Mouse (Mus musculus): Measurements from ENCODE around the gene Gnat1. TPM values are rescaled to one million over a fixed set of nuclear protein-coding genes. Genes with fewer than 3 reads are reported as not detected.

Gene Gnat1
- polyA plus RNA-seq, 1 experiment from 2014 or later = 2.8 TPM

GRCm38 (mm10) chr9:107635279-107636028 lies 44.1 kb downstream of the Gnat1 start, which contains the start of gene Gnai2:
TSS of gene Gnai2 (minus strand) at chr9:107635367.
- WGBS = 3% methylated on average over 38 of the region's 38 CpGs
- peak within 1 kb of the TSS; percentile 89 for H3K27ac ChIP-seq
- H3K9me3 ChIP-seq = no peaks in the 10 kb centered on the region
- ATAC-seq (ENCODE audit: insufficient number of reproducible peaks, low FRiP score, low TSS enrichment, low read depth) = peak; percentile 94
- H3K4me3 ChIP-seq = peak within 1 kb of the TSS; percentile 90
- H3K36me3 ChIP-seq = no peaks in the 10 kb centered on the region
- H3K4me2 ChIP-seq = peak within 1 kb of the TSS; percentile 93
- H3K4me1 ChIP-seq = peaks cover 44% of the 10 kb centered on the region
- no peaks in the 10 kb centered on the region for H3K27me3 ChIP-seq
- peak within 1 kb of the TSS; percentile 91 for H3K9ac ChIP-seq

DNA sequence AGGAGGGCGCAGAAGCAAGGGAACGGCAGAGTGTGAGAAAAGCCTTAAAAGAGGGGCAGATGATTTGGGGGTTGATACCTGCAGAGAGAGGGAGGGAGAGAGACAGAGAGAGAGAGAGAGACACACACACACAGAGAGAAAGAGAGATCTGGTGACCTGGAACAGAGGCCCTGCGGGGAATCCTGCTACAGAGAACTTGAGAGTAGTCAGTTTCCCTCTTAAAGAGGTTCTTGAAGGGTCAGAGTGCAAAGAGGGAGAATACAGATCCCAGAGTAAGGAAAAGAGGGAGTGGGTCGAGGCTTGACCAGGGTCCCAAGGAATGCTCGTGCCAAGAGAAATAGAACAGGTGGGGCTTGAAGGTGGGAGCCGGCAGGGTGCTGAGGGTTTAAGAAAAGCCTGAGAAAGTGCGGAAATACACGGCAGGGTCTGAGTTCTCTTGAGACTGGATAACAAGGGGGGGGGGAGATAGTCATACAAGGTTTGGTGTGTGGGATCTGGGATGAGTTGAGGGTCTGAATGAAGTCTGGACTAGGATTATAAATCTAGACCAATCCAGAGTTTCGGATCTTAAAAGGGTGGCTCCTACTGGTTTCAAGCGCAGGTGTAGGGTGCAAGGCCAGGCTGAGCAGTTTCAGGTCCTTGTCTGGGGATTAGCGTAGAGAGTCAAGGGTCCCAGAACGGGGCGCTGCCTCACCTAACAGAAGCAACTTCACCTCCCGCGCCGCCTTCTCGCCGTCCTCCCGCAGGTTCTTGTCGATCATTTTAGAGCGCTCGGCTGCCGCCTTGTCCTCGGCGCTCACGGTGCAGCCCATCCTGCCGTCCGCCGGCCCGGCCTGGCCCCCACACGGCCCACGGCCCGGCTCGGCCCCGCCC lies 44.9 kb downstream of the Gnat1 start:
- Histone ChIP-seq H3K9ac (peak overlapping the region; percentile 91), H3K27ac (peak overlapping the region; percentile 89), H3K4me2 (peak overlapping the region; percentile 93), H3K4me3 (peak overlapping the region; percentile 90), H3K9me3 (no peaks in the 10 kb centered on the region), H3K27me3 (no peaks in the 10 kb centered on the region), H3K36me3 (peaks cover 3% of the 10 kb centered on the region; the same call in 1 of the 2 replicates), H3K4me1 (peaks cover 52% of the 10 kb centered on the region)
- WGBS = 2% methylated on average over 35 of the region's 35 CpGs
- ATAC-seq (ENCODE audit: insufficient number of reproducible peaks, low FRiP score, low TSS enrichment, low read depth) = no peak

DNA sequence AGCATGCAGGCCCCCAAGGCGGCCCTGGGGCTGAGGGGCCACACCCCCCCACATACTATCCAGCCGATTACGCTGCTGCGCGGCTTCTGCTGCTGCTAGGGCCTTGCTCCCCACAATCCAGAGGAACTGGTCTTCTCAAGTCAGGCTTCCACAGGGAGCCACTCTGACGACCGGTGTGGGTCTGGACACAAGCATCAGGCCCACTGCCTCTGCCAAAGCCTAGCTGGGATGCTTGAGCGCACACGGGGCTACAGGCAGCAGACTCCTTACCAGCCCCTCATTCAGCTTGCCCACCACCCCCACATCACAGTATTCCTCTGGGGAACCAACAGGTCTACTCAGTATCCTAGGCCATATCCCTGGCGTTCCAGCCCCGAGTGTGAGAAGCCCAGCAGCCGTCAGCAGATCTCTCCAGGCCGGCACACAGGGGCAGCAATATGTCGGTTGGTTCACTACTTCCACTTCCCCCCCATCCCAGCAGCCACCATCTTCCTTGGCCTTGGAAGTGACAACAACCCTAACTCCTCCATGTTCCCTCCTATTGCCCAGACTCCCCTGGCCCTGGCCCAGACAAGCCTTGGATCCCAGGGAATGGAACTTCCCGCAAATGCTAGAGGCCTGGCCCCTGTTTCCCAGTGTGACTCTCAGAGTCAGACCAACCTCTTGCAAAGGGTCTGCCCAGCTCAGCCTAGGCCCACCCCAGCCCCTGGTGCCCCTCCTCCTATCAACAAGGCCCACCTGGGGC lies 45.7 kb downstream of the Gnat1 start:
- H3K27me3 ChIP-seq = no peaks in the 10 kb centered on the region
- peak overlapping the region; percentile 91 for H3K9ac ChIP-seq
- H3K9me3 ChIP-seq = no peaks in the 10 kb centered on the region
- H3K36me3 ChIP-seq = peaks cover 3% of the 10 kb centered on the region; the same call in 1 of the 2 replicates
- ATAC-seq (ENCODE audit: insufficient number of reproducible peaks, low FRiP score, low TSS enrichment, low read depth) = no peak
- peak overlapping the region; percentile 90 for H3K4me3 ChIP-seq
- peak overlapping the region; percentile 93 for H3K4me2 ChIP-seq
- peak overlapping the region; percentile 89 for H3K27ac ChIP-seq
- WGBS = under 1% methylated on average over 15 of the region's 15 CpGs
- H3K4me1 ChIP-seq = peaks cover 60% of the 10 kb centered on the region

GRCm38 (mm10) chr9:107633091-107633660 lies 46.3 kb downstream of the Gnat1 start:
- Histone ChIP-seq H3K4me1 (peaks cover 66% of the 10 kb centered on the region), H3K27me3 (no peaks in the 10 kb centered on the region), H3K36me3 (peaks cover 7% of the 10 kb centered on the region; the same call in 1 of the 2 replicates), H3K9me3 (no peaks in the 10 kb centered on the region), H3K9ac (peak overlapping the region; percentile 91), H3K4me2 (peak overlapping the region; percentile 93), H3K27ac (peak overlapping the region; percentile 89), H3K4me3 (peak overlapping the region; percentile 90)
- WGBS = 2% methylated on average over 33 of the region's 33 CpGs
- peak; percentile 37; the same call in 1 of the 2 replicates for ATAC-seq (ENCODE audit: insufficient number of reproducible peaks, low FRiP score, low TSS enrichment, low read depth)

DNA sequence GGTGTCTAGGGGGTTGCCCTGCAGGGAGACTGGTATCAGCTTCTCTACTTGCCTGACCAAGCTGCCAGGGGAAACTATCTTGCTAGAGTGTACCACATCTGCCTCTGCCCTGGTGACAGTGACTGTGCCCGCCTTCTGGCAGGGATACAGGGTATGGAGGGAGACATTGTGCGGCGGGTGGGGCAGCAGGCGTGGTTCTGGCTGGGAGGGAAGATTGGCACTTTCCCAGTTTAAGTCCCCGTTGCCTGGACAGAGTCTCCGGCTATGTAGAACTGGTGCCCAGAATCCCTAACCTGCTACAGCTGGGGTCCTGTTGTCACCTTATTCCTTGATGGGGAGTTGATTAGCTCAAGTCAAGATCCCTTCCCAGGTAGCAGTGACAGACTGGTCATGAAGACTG lies 47.0 kb downstream of the Gnat1 start:
- Histone ChIP-seq H3K9ac (peak overlapping the region; percentile 91; the same call in 1 of the 2 replicates), H3K27ac (peak overlapping the region; percentile 89), H3K9me3 (no peaks in the 10 kb centered on the region), H3K27me3 (no peaks in the 10 kb centered on the region), H3K4me3 (peak overlapping the region; percentile 90), H3K36me3 (peaks cover 7% of the 10 kb centered on the region; the same call in 1 of the 2 replicates), H3K4me2 (peak overlapping the region; percentile 93), H3K4me1 (peaks cover 73% of the 10 kb centered on the region)
- ATAC-seq (ENCODE audit: insufficient number of reproducible peaks, low FRiP score, low TSS enrichment, low read depth) = no peak
- 31% methylated on average over 6 of the region's 6 CpGs for WGBS

DNA sequence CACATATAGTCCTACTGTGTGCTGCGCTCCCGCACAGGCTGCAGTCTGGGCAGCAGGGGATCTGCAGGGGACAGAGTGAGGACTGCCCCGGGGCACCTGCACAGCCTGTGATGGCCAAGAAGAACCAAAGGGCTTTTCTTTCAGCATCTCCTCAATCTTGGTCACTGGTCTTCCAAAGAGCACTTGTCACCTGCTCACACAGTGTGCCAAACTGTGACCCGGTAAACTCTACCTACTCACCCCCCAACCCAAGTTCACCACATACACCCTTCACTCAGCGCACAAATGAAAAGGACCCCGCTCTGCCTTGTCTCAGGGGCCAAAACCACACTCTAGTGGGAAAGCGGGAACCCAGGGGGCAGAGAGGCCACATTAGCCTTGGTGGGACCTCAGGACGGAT lies 47.7 kb downstream of the Gnat1 start:
- 91% methylated on average over 8 of the region's 8 CpGs for WGBS

DNA sequence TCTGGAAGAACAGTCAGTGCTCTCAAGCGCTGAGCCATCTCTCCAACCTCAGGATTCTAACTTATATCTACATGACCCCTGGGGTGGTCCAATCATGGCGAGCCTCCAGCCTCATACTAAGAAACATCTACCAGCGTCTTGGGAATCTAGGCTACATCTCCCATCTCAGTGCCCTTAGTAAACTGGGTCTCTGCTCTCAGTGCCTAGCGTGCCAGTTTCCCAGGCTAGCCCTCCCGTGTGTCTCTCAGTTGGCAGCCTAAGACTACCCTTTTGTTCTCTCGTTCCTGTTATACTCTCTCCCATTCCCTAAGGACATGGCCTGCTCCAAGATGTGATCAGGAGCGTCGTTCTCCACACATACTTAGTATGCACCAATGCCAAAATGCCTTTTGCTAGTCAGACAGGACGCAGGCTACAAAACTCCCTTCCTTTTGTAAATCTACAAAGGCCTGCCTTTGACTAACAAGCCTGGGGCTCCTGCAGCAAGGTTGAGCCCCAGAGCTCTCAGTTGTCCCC lies 48.1 kb downstream of the Gnat1 start:
- ATAC-seq (ENCODE audit: insufficient number of reproducible peaks, low FRiP score, low TSS enrichment, low read depth) = no peak
- WGBS = 70% methylated on average over 9 of the region's 9 CpGs
- Histone ChIP-seq H3K4me2 (no peak overlapping the region), H3K36me3 (peaks cover 7% of the 10 kb centered on the region; the same call in 1 of the 2 replicates), H3K27ac (peak overlapping the region; percentile 89), H3K9me3 (no peaks in the 10 kb centered on the region), H3K27me3 (no peaks in the 10 kb centered on the region), H3K9ac (no peak overlapping the region), H3K4me3 (no peak overlapping the region), H3K4me1 (peaks cover 81% of the 10 kb centered on the region)

More for the DNA sequence above, 47.7 kb downstream of the Gnat1 start:
- peak overlapping the region; percentile 89 for H3K27ac ChIP-seq
- peaks cover 7% of the 10 kb centered on the region; the same call in 1 of the 2 replicates for H3K36me3 ChIP-seq
- ATAC-seq (ENCODE audit: insufficient number of reproducible peaks, low FRiP score, low TSS enrichment, low read depth) = no peak
- H3K4me2 ChIP-seq = peak overlapping the region; percentile 93
- peak overlapping the region; percentile 90; the same call in 1 of the 2 replicates for H3K4me3 ChIP-seq
- H3K9ac ChIP-seq = 0 out of 2 replicates have a peak overlapping the region, but pooled peaks have one; percentile 91
- H3K4me1 ChIP-seq = peaks cover 76% of the 10 kb centered on the region
- no peaks in the 10 kb centered on the region for H3K27me3 ChIP-seq
- no peaks in the 10 kb centered on the region for H3K9me3 ChIP-seq

GRCm38 (mm10) chr9:107630576-107630975 lies 48.9 kb downstream of the Gnat1 start:
- peak overlapping the region; percentile 29 for H3K4me2 ChIP-seq
- no peaks in the 10 kb centered on the region for H3K27me3 ChIP-seq
- H3K4me3 ChIP-seq = peak overlapping the region; percentile 4; the same call in 1 of the 2 replicates
- H3K4me1 ChIP-seq = peaks cover 79% of the 10 kb centered on the region
- H3K36me3 ChIP-seq = peaks cover 11% of the 10 kb centered on the region
- H3K27ac ChIP-seq = peak overlapping the region; percentile 89
- ATAC-seq (ENCODE audit: insufficient number of reproducible peaks, low FRiP score, low TSS enrichment, low read depth) = no peak
- peak overlapping the region; percentile 17; the same call in 1 of the 2 replicates for H3K9ac ChIP-seq
- WGBS = 5% methylated on average over 4 of the region's 4 CpGs
- H3K9me3 ChIP-seq = no peaks in the 10 kb centered on the region

- H3K27ac ChIP-seq = peak overlapping the region; percentile 89
- H3K36me3 ChIP-seq = peaks cover 17% of the 10 kb centered on the region
- WGBS = 17% methylated on average over 14 of the region's 14 CpGs
- 0 out of 2 replicates have a peak overlapping the region, but pooled peaks have one; percentile 4 for H3K4me3 ChIP-seq
- no peak for ATAC-seq (ENCODE audit: insufficient number of reproducible peaks, low FRiP score, low TSS enrichment, low read depth)
- H3K9me3 ChIP-seq = no peaks in the 10 kb centered on the region
- peaks cover 82% of the 10 kb centered on the region for H3K4me1 ChIP-seq
- peak overlapping the region; percentile 17; the same call in 1 of the 2 replicates for H3K9ac ChIP-seq
- peak overlapping the region; percentile 29 for H3K4me2 ChIP-seq
- H3K27me3 ChIP-seq = no peaks in the 10 kb centered on the region
These were observed 49.5 kb downstream of the Gnat1 start for GRCm38 (mm10) chr9:107629901-107630425.

DNA sequence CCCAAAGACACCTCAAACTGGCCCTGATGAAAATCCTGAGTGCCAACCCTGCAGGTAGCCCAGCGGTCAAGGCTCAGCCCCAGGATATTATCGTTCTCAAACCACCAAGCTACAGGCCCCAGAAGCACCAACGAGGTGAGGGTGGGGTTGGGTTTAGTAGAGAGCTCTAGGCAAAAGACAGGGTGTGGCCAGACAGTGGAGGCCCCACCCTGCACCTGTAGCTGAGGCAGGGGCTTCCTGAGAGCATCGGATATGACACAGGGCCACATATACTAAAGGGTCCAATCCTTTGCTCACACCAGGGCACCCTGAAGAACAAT lies 50.1 kb downstream of the Gnat1 start:
- peak overlapping the region; percentile 89 for H3K27ac ChIP-seq
- H3K9me3 ChIP-seq = no peaks in the 10 kb centered on the region
- H3K9ac ChIP-seq = 0 out of 2 replicates have a peak overlapping the region, but pooled peaks have one; percentile 10
- WGBS = 25% methylated on average over 4 of the region's 4 CpGs
- no peaks in the 10 kb centered on the region for H3K27me3 ChIP-seq
- H3K4me2 ChIP-seq = no peak overlapping the region
- ATAC-seq (ENCODE audit: insufficient number of reproducible peaks, low FRiP score, low TSS enrichment, low read depth) = no peak
- peaks cover 85% of the 10 kb centered on the region for H3K4me1 ChIP-seq
- H3K36me3 ChIP-seq = peaks cover 23% of the 10 kb centered on the region
- H3K4me3 ChIP-seq = no peak overlapping the region
